Mouse (Mus musculus): ENCODE data around the gene Olig3.

Olig3 gene

GRCm38 (mm10) chr10:19356071-19356583 lies at the start of gene Olig3:
TSS of gene Olig3 (plus strand) at chr10:19356533.
- Histone ChIP-seq H3K36me3 (ENCODE audit: control insufficient read depth, insufficient read depth, low read length, poor library complexity, severe bottlenecking) (no peaks in the 10 kb centered on the region), H3K27me3 (ENCODE audit: control insufficient read depth, insufficient read depth, low read length, poor library complexity, severe bottlenecking) (no peaks in the 10 kb centered on the region)
- no peak for DNase-seq (ENCODE audit: low read depth, low spot score)

GRCm38 (mm10) chr10:19309681-19310395 lies 46.5 kb upstream of the Olig3 start:
- no peak for DNase-seq (ENCODE audit: low read depth, low spot score)

GRCm38 (mm10) chr10:19310471-19310870 lies 45.9 kb upstream of the Olig3 start:
- no peaks in the 10 kb centered on the region for H3K27me3 ChIP-seq (ENCODE audit: control insufficient read depth, insufficient read depth, low read length, poor library complexity, severe bottlenecking)
- no peak for DNase-seq (ENCODE audit: low read depth, low spot score)
- H3K36me3 ChIP-seq (ENCODE audit: control insufficient read depth, insufficient read depth, low read length, poor library complexity, severe bottlenecking), result no peaks in the 10 kb centered on the region

More at GRCm38 (mm10) chr10:19309681-19310395, 46.5 kb upstream of the Olig3 start:
- Histone ChIP-seq H3K27me3 (ENCODE audit: control insufficient read depth, insufficient read depth, low read length, poor library complexity, severe bottlenecking) (no peaks in the 10 kb centered on the region), H3K36me3 (ENCODE audit: control insufficient read depth, insufficient read depth, low read length, poor library complexity, severe bottlenecking) (no peaks in the 10 kb centered on the region)

- no peak for DNase-seq (ENCODE audit: low read depth, low spot score)
- Histone ChIP-seq H3K27me3 (ENCODE audit: control insufficient read depth, insufficient read depth, low read length, poor library complexity, severe bottlenecking) (no peaks in the 10 kb centered on the region), H3K36me3 (ENCODE audit: control insufficient read depth, insufficient read depth, low read length, poor library complexity, severe bottlenecking) (no peaks in the 10 kb centered on the region)
Measured at GRCm38 (mm10) chr10:19317962-19318812, 38.1 kb upstream of the Olig3 start.

GRCm38 (mm10) chr10:19321781-19322180 lies 34.6 kb upstream of the Olig3 start:
- H3K36me3 ChIP-seq (ENCODE audit: control insufficient read depth, insufficient read depth, low read length, poor library complexity, severe bottlenecking), result no peaks in the 10 kb centered on the region
- H3K27me3 ChIP-seq (ENCODE audit: control insufficient read depth, insufficient read depth, low read length, poor library complexity, severe bottlenecking), result no peaks in the 10 kb centered on the region
- DNase-seq (ENCODE audit: low read depth, low spot score), result no peak

GRCm38 (mm10) chr10:19329191-19329777 lies 27.0 kb upstream of the Olig3 start:
- Histone ChIP-seq H3K27me3 (ENCODE audit: control insufficient read depth, insufficient read depth, low read length, poor library complexity, severe bottlenecking) (no peaks in the 10 kb centered on the region), H3K36me3 (ENCODE audit: control insufficient read depth, insufficient read depth, low read length, poor library complexity, severe bottlenecking) (no peaks in the 10 kb centered on the region)
- no peak for DNase-seq (ENCODE audit: low read depth, low spot score)

GRCm38 (mm10) chr10:19333425-19333824 lies 22.9 kb upstream of the Olig3 start:
- DNase-seq (ENCODE audit: low read depth, low spot score), result no peak
- no peaks in the 10 kb centered on the region for H3K36me3 ChIP-seq (ENCODE audit: control insufficient read depth, insufficient read depth, low read length, poor library complexity, severe bottlenecking)
- H3K27me3 ChIP-seq (ENCODE audit: control insufficient read depth, insufficient read depth, low read length, poor library complexity, severe bottlenecking), result no peaks in the 10 kb centered on the region

- no peak for DNase-seq (ENCODE audit: low read depth, low spot score)
- Histone ChIP-seq H3K27me3 (ENCODE audit: control insufficient read depth, insufficient read depth, low read length, poor library complexity, severe bottlenecking) (no peaks in the 10 kb centered on the region; the same call in 1 of the 2 replicates), H3K36me3 (ENCODE audit: control insufficient read depth, insufficient read depth, low read length, poor library complexity, severe bottlenecking) (no peaks in the 10 kb centered on the region)
Measured at GRCm38 (mm10) chr10:19338695-19339630, 17.4 kb upstream of the Olig3 start.

- H3K36me3 ChIP-seq (ENCODE audit: control insufficient read depth, insufficient read depth, low read length, poor library complexity, severe bottlenecking), result no peaks in the 10 kb centered on the region
- no peak for DNase-seq (ENCODE audit: low read depth, low spot score)
- H3K27me3 ChIP-seq (ENCODE audit: control insufficient read depth, insufficient read depth, low read length, poor library complexity, severe bottlenecking), result no peaks in the 10 kb centered on the region; the same call in 1 of the 2 replicates
Measured at GRCm38 (mm10) chr10:19344039-19344438, 12.3 kb upstream of the Olig3 start.

GRCm38 (mm10) chr10:19349326-19349725 lies 7.0 kb upstream of the Olig3 start:
- no peak for DNase-seq (ENCODE audit: low read depth, low spot score)
- H3K36me3 ChIP-seq (ENCODE audit: control insufficient read depth, insufficient read depth, low read length, poor library complexity, severe bottlenecking), result no peaks in the 10 kb centered on the region

GRCm38 (mm10) chr10:19352006-19352877 lies 4.1 kb upstream of the Olig3 start:
- DNase-seq (ENCODE audit: low read depth, low spot score), result no peak
- H3K27me3 ChIP-seq (ENCODE audit: control insufficient read depth, insufficient read depth, low read length, poor library complexity, severe bottlenecking), result no peaks in the 10 kb centered on the region
- H3K36me3 ChIP-seq (ENCODE audit: control insufficient read depth, insufficient read depth, low read length, poor library complexity, severe bottlenecking), result no peaks in the 10 kb centered on the region

More at GRCm38 (mm10) chr10:19349326-19349725, 7.0 kb upstream of the Olig3 start:
- H3K27me3 ChIP-seq (ENCODE audit: control insufficient read depth, insufficient read depth, low read length, poor library complexity, severe bottlenecking), result no peaks in the 10 kb centered on the region

GRCm38 (mm10) chr10:19352878-19353301 lies 3.4 kb upstream of the Olig3 start:
- no peak for DNase-seq (ENCODE audit: low read depth, low spot score)
- Histone ChIP-seq H3K36me3 (ENCODE audit: control insufficient read depth, insufficient read depth, low read length, poor library complexity, severe bottlenecking) (no peaks in the 10 kb centered on the region), H3K27me3 (ENCODE audit: control insufficient read depth, insufficient read depth, low read length, poor library complexity, severe bottlenecking) (no peaks in the 10 kb centered on the region)

GRCm38 (mm10) chr10:19353631-19354030 lies 2.7 kb upstream of the Olig3 start:
- no peak for DNase-seq (ENCODE audit: low read depth, low spot score)
- Histone ChIP-seq H3K36me3 (ENCODE audit: control insufficient read depth, insufficient read depth, low read length, poor library complexity, severe bottlenecking) (no peaks in the 10 kb centered on the region), H3K27me3 (ENCODE audit: control insufficient read depth, insufficient read depth, low read length, poor library complexity, severe bottlenecking) (no peaks in the 10 kb centered on the region)

Measured in splenic B cell, adult 2 months (primary cell).